Mouse (Mus musculus) gastrocnemius, adult 2 months (tissue): ENCODE data around the gene Mrps27. TPM values are rescaled to one million over a fixed set of nuclear protein-coding genes. Genes with fewer than 3 reads are reported as not detected.
A peak's percentile ranks its signal among the peaks of the same experiment; 100 is the strongest.

Experiments used
- DNase-seq: peaks from one replicate; pipeline ENCODE4 v3.0.0; 2022
- H3K27ac ChIP-seq: fragments of 200-600 bp; 2 replicates; pipeline ENCODE4 v1.8.1; 2022; ENCODE audit warnings: mild to moderate bottlenecking
- H3K4me3 ChIP-seq: fragments of 200-600 bp; 2 replicates; pipeline ENCODE4 v1.8.1; 2022; ENCODE audit warnings: mild to moderate bottlenecking, moderate library complexity
- CTCF ChIP-seq: fragments of 200-600 bp; IDR thresholded peaks from 2 replicates; pipeline ENCODE4 v1.8.1; 2022; ENCODE audit warnings: antibody characterized with exemption, mild to moderate bottlenecking, moderate library complexity
- intact Hi-C: fragments of 180-260 bp; cut with DNase I; formaldehyde crosslinking; loops from one replicate; pipeline ENCODE4 v1.15.1; 2025
- total RNA-seq, 2 experiments: library from RNA; stranded (reverse); gene quantifications; 2 replicates each; pipeline ENCODE4 v1.2.3; 2021

Gene Mrps27
- total RNA-seq, 2 experiments from 2014 or later = 24.0 to 32.9 TPM

GRCm38 (mm10) chr13:99382373-99382772 lies 37.8 kb downstream of the Mrps27 start:
- DNase-seq = no peak
- intact Hi-C loops = no loop called here
- TF ChIP-seq CTCF = no peak
- Histone ChIP-seq H3K27ac (no peak overlapping the region), H3K4me3 (no peak overlapping the region)

- intact Hi-C loops = no loop called here
- DNase-seq = no peak
- no peak overlapping the region for H3K4me3 ChIP-seq
- TF ChIP-seq CTCF = no peak
- 0 out of 2 replicates have a peak overlapping the region, but pooled peaks have one; percentile 16 for H3K27ac ChIP-seq
Observed at GRCm38 (mm10) chr13:99384555-99385203, 40.1 kb downstream of the Mrps27 start.

- DNase-seq = no peak
- intact Hi-C loops = no loop called here
- no peak overlapping the region for H3K27ac ChIP-seq
Observed at GRCm38 (mm10) chr13:99385911-99386310, 41.3 kb downstream of the Mrps27 start.

GRCm38 (mm10) chr13:99386341-99386740 lies 41.8 kb downstream of the Mrps27 start:
- peak overlapping the region; percentile 29 for H3K4me3 ChIP-seq
- TF ChIP-seq CTCF = no peak
- no peak for DNase-seq
- intact Hi-C loops = no loop called here
- no peak overlapping the region; the same call in 1 of the 2 replicates for H3K27ac ChIP-seq

More at GRCm38 (mm10) chr13:99385911-99386310, 41.3 kb downstream of the Mrps27 start:
- no peak overlapping the region for H3K4me3 ChIP-seq
- TF ChIP-seq CTCF = no peak

GRCm38 (mm10) chr13:99387901-99388811 lies 43.6 kb downstream of the Mrps27 start:
- Histone ChIP-seq H3K4me3 (no peak overlapping the region), H3K27ac (peak overlapping the region; percentile 31; the same call in 1 of the 2 replicates)
- no peak for DNase-seq
- TF ChIP-seq CTCF = no peak
- intact Hi-C loops = no loop called here

- peak; percentile 83 for DNase-seq
- no peak for TF ChIP-seq CTCF
- H3K27ac ChIP-seq = peak overlapping the region; percentile 61
- intact Hi-C loops = no loop called here
- no peak overlapping the region for H3K4me3 ChIP-seq
Observed at GRCm38 (mm10) chr13:99391417-99391816, 46.8 kb downstream of the Mrps27 start.

GRCm38 (mm10) chr13:99393128-99393527 lies 48.5 kb downstream of the Mrps27 start:
- DNase-seq = no peak

GRCm38 (mm10) chr13:99394694-99395093 lies 50.1 kb downstream of the Mrps27 start:
- no peak for DNase-seq
- intact Hi-C loops = no loop called here
- peak overlapping the region; percentile 12 for H3K27ac ChIP-seq
- TF ChIP-seq CTCF = peak; percentile 31; the same call in 1 of the 2 replicates
- no peak overlapping the region for H3K4me3 ChIP-seq

More at GRCm38 (mm10) chr13:99393128-99393527, 48.5 kb downstream of the Mrps27 start:
- TF ChIP-seq CTCF = no peak
- Histone ChIP-seq H3K27ac (no peak overlapping the region), H3K4me3 (no peak overlapping the region)
- intact Hi-C loops = no loop called here

- intact Hi-C loops = no loop called here
Observed at GRCm38 (mm10) chr13:99395531-99395930, 50.9 kb downstream of the Mrps27 start.

GRCm38 (mm10) chr13:99397228-99397627 lies 52.6 kb downstream of the Mrps27 start:
- Histone ChIP-seq H3K27ac (peak overlapping the region; percentile 31; the same call in 1 of the 2 replicates), H3K4me3 (no peak overlapping the region)
- DNase-seq = no peak
- intact Hi-C loops = no loop called here
- TF ChIP-seq CTCF = no peak

More at GRCm38 (mm10) chr13:99395531-99395930, 50.9 kb downstream of the Mrps27 start:
- peak overlapping the region; percentile 32 for H3K27ac ChIP-seq
- no peak overlapping the region for H3K4me3 ChIP-seq
- TF ChIP-seq CTCF = no peak
- no peak for DNase-seq

- DNase-seq = peak; percentile 66
- H3K4me3 ChIP-seq = no peak overlapping the region
- peak overlapping the region; percentile 31; the same call in 1 of the 2 replicates for H3K27ac ChIP-seq
- intact Hi-C loops = no loop called here
- TF ChIP-seq CTCF = no peak
Observed at GRCm38 (mm10) chr13:99398149-99398701, 53.6 kb downstream of the Mrps27 start.

GRCm38 (mm10) chr13:99399373-99399772 lies 54.8 kb downstream of the Mrps27 start:
- intact Hi-C loops = no loop called here
- Histone ChIP-seq H3K27ac (no peak overlapping the region), H3K4me3 (no peak overlapping the region)
- no peak for TF ChIP-seq CTCF
- no peak for DNase-seq
